Mouse (Mus musculus) limb, embryonic 11.5 days (tissue): ENCODE measurements around the gene Grem1. TPM values are rescaled to one million over a fixed set of nuclear protein-coding genes. Genes with fewer than 3 reads are reported as not detected.

Experiments
- ATAC-seq: fragments of 200-750 bp; cut with Nextera tagmentation; 2 replicates; pipeline ENCODE4 v1.8.0; 2017; ENCODE audit warnings: low read depth; ENCODE audit not compliant: insufficient number of reproducible peaks, low FRiP score, low TSS enrichment
- DNase-seq: peaks from one replicate; pipeline ENCODE4 v3.0.0-alpha.2; 2015; ENCODE audit warnings: low spot score
- H3K27ac ChIP-seq: fragments of 300-500 bp; sonication (generic); replicated peaks from 2 replicates; pipeline ENCODE4 v1.5.1; 2014; ENCODE audit warnings: low read depth, mild to moderate bottlenecking, low read length
- H3K27me3 ChIP-seq: fragments of 300-500 bp; sonication (generic); 2 replicates; pipeline ENCODE4 v1.6.1; 2014; ENCODE audit warnings: mild to moderate bottlenecking, low read length, mixed read lengths; ENCODE audit not compliant: control insufficient read depth, insufficient read depth
- H3K36me3 ChIP-seq: fragments of 300-500 bp; sonication (generic); 2 replicates; pipeline ENCODE4 v1.6.1; 2014; ENCODE audit warnings: mild to moderate bottlenecking, low read length, moderate library complexity, mixed read lengths; ENCODE audit not compliant: control insufficient read depth, insufficient read depth
- H3K4me1 ChIP-seq: fragments of 300-500 bp; sonication (generic); 2 replicates; pipeline ENCODE4 v1.6.1; 2014; ENCODE audit warnings: low read length, mixed read lengths; ENCODE audit not compliant: control insufficient read depth, insufficient read depth
- H3K4me2 ChIP-seq: fragments of 300-500 bp; sonication (generic); 2 replicates; pipeline ENCODE4 v1.6.1; 2014; ENCODE audit warnings: low read depth, mild to moderate bottlenecking, moderate library complexity; ENCODE audit not compliant: severe bottlenecking
- H3K4me3 ChIP-seq: fragments of 300-500 bp; sonication (generic); 2 replicates; pipeline ENCODE4 v1.5.1; 2014; ENCODE audit warnings: low read depth, low read length
- H3K9ac ChIP-seq: fragments of 300-500 bp; sonication (generic); 2 replicates; pipeline ENCODE4 v1.6.1; 2014; ENCODE audit warnings: mild to moderate bottlenecking, low read length
- H3K9me3 ChIP-seq: fragments of 300-500 bp; sonication (generic); 2 replicates; pipeline ENCODE4 v1.6.1; 2016; ENCODE audit warnings: low read length; ENCODE audit not compliant: control insufficient read depth
- WGBS: fragments of 180-500 bp; shearing (Covaris S2); extraction: QIAGEN DNeasy Blood & Tissue Kit; methylation state at CpG from one replicate; pipeline ENCODE4 v1.1.7; 2014; 5-methylcytosine and 5-hydroxymethylcytosine counted together
- polyA plus RNA-seq: library from polyadenylated mRNA; unstranded; fragments of >200 nt; fragmentation: Nextera tagmentation; extraction: Ambion mirVana; gene quantifications from 2 replicates; pipeline ENCODE4 v1.2.1, GENCODE M21; 2014

The Grem1 gene
- polyA plus RNA-seq, 1 experiment from 2014 or later: 7.1 TPM

GRCm38 (mm10) chr2:113793521-113793920, 35.1 kb upstream of the Grem1 start:
- H3K9ac ChIP-seq: no peak overlapping the region
- no peak overlapping the region for H3K4me3 ChIP-seq
- 92% methylated on average over 3 of the region's 3 CpGs for WGBS
- ATAC-seq (no peak), DNase-seq (no peak)
- no peak overlapping the region for H3K4me2 ChIP-seq
- H3K4me1 ChIP-seq: no peaks in the 10 kb centered on the region
- no peaks in the 10 kb centered on the region for H3K9me3 ChIP-seq
- H3K27ac ChIP-seq: no peak overlapping the region
- no peaks in the 10 kb centered on the region for H3K27me3 ChIP-seq
- no peaks in the 10 kb centered on the region for H3K36me3 ChIP-seq

- ATAC-seq: no peak
- 90% methylated on average over 4 of the region's 4 CpGs for WGBS
- no peaks in the 10 kb centered on the region for H3K36me3 ChIP-seq
Observed at GRCm38 (mm10) chr2:113788821-113789387, 30.5 kb upstream of the Grem1 start.

GRCm38 (mm10) chr2:113787882-113788281, 29.4 kb upstream of the Grem1 start:
- H3K9ac ChIP-seq: no peak overlapping the region
- 86% methylated on average over 4 of the region's 4 CpGs for WGBS

More at GRCm38 (mm10) chr2:113788821-113789387, 30.5 kb upstream of the Grem1 start:
- Histone ChIP-seq H3K9ac (no peak overlapping the region), H3K4me1 (no peaks in the 10 kb centered on the region), H3K27ac (no peak overlapping the region), H3K27me3 (no peaks in the 10 kb centered on the region), H3K4me3 (no peak overlapping the region), H3K9me3 (no peaks in the 10 kb centered on the region), H3K4me2 (no peak overlapping the region)
- no peak for DNase-seq

DNA sequence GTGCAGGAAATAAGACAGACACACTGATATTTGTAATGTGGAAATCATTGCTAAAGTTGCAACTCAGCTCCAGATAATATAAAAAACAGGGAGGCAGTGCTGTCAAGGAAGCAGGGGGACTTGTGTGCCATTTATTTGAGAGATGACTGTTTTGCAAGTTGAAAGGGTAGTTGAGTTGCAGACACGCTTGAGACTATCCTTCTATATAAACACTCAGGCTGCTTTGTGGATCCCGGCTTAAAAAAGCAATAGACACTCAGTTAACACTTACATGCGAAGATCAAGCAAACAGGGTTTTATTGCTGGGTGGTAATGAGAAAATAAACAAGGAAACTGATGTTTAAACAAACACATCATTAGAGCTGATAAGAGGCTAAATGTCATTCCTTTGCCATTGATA, 26.4 kb upstream of the Grem1 start:
- DNase-seq: no peak

More at GRCm38 (mm10) chr2:113787882-113788281, 29.4 kb upstream of the Grem1 start:
- H3K9me3 ChIP-seq: no peaks in the 10 kb centered on the region
- no peak for DNase-seq
- no peaks in the 10 kb centered on the region for H3K4me1 ChIP-seq
- H3K27me3 ChIP-seq: no peaks in the 10 kb centered on the region
- no peak for ATAC-seq
- H3K4me2 ChIP-seq: no peak overlapping the region
- H3K36me3 ChIP-seq: no peaks in the 10 kb centered on the region
- H3K4me3 ChIP-seq: no peak overlapping the region
- no peak overlapping the region for H3K27ac ChIP-seq

DNA sequence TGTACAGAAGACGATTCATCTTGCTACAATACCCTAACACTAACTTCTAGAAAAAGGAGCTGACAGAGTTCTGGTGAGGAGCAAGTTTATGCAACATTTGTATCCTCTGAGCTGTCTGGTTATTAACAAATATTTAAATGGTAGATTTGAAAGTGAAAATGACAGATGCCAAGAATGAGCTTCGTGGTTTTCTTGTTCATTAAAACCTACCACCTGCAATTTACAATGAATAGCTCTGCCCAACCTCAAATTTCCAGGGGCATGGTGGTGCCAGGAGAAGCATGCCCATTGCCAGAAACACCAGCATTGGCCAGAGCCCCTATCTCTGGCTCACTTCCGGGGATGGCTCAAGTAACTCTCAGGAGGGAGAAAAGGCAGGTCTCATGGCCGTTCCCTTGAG, 23.1 kb upstream of the Grem1 start:
- ATAC-seq (no peak), DNase-seq (no peak)
- Histone ChIP-seq H3K4me2 (no peak overlapping the region), H3K4me3 (no peak overlapping the region), H3K9ac (no peak overlapping the region), H3K4me1 (no peaks in the 10 kb centered on the region), H3K27ac (no peak overlapping the region), H3K9me3 (no peaks in the 10 kb centered on the region), H3K27me3 (no peaks in the 10 kb centered on the region), H3K36me3 (no peaks in the 10 kb centered on the region)
- WGBS: 83% methylated on average over 4 of the region's 4 CpGs

More for the DNA sequence above, 26.4 kb upstream of the Grem1 start:
- WGBS: 22% methylated on average over 3 of the region's 3 CpGs
- Histone ChIP-seq H3K4me1 (no peaks in the 10 kb centered on the region), H3K9me3 (no peaks in the 10 kb centered on the region), H3K4me3 (no peak overlapping the region), H3K36me3 (no peaks in the 10 kb centered on the region), H3K9ac (no peak overlapping the region), H3K27me3 (no peaks in the 10 kb centered on the region), H3K4me2 (no peak overlapping the region), H3K27ac (no peak overlapping the region)
- no peak for ATAC-seq

GRCm38 (mm10) chr2:113781107-113781506, 22.7 kb upstream of the Grem1 start:
- DNase-seq (no peak), ATAC-seq (no peak)
- no peaks in the 10 kb centered on the region for H3K4me1 ChIP-seq
- H3K4me3 ChIP-seq: no peak overlapping the region
- no peak overlapping the region for H3K4me2 ChIP-seq
- no peaks in the 10 kb centered on the region for H3K36me3 ChIP-seq
- H3K27me3 ChIP-seq: no peaks in the 10 kb centered on the region
- no peaks in the 10 kb centered on the region for H3K9me3 ChIP-seq
- 84% methylated on average over 5 of the region's 5 CpGs for WGBS
- H3K9ac ChIP-seq: no peak overlapping the region
- H3K27ac ChIP-seq: no peak overlapping the region

GRCm38 (mm10) chr2:113779336-113779735, 20.9 kb upstream of the Grem1 start:
- DNase-seq (no peak), ATAC-seq (no peak)
- Histone ChIP-seq H3K27me3 (no peaks in the 10 kb centered on the region), H3K27ac (no peak overlapping the region), H3K9ac (no peak overlapping the region), H3K4me1 (no peaks in the 10 kb centered on the region), H3K4me3 (no peak overlapping the region), H3K9me3 (no peaks in the 10 kb centered on the region), H3K4me2 (no peak overlapping the region), H3K36me3 (no peaks in the 10 kb centered on the region)
- WGBS: 80% methylated on average over 3 of the region's 3 CpGs

DNA sequence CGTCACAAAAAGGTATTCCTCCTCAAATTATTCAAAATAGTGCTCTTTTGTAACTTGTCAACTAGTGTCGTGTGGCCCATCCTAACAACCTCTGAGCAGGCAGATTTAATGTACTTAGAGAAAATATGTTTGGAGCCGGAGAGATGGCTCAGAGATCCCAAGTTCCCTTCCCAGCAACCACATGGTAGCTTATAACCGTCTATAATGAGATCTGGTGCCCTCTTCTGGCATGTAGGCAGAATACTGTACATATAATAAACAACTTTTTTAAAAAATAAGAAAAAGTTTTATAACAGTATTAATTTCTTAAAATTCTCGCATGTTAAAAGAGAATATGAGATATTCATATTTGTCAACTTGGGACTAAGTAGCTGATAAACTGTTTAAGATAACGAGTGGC, 19.6 kb upstream of the Grem1 start:
- no peaks in the 10 kb centered on the region for H3K27me3 ChIP-seq
- H3K27ac ChIP-seq: no peak overlapping the region
- no peak overlapping the region for H3K4me3 ChIP-seq
- H3K36me3 ChIP-seq: no peaks in the 10 kb centered on the region
- DNase-seq (no peak), ATAC-seq (no peak)
- no peaks in the 10 kb centered on the region for H3K4me1 ChIP-seq
- no peaks in the 10 kb centered on the region for H3K9me3 ChIP-seq
- 77% methylated on average over 6 of the region's 6 CpGs for WGBS
- H3K9ac ChIP-seq: no peak overlapping the region
- H3K4me2 ChIP-seq: no peak overlapping the region

DNA sequence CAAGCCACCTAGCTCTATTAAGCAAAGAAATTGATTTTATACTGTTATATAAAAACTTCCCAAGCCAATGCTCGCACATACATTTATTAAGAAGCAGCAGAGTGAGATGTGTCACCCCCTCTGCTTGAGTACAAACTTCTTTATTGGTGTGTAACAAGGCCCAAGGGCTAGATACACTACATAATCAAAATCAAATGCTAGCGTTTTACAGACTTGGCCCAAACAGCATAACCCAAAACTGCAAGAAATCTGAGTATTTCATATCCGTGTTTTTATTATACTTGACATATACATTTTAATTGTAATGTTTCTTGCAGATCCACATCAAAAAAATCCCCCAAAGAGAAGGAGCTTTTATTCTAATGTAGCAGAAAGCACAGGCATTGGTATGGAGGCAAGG, 17.9 kb upstream of the Grem1 start:
- no peaks in the 10 kb centered on the region for H3K9me3 ChIP-seq
- H3K9ac ChIP-seq: no peak overlapping the region
- no peaks in the 10 kb centered on the region for H3K27me3 ChIP-seq
- 87% methylated on average over 3 of the region's 3 CpGs for WGBS
- no peaks in the 10 kb centered on the region for H3K36me3 ChIP-seq
- H3K4me1 ChIP-seq: no peaks in the 10 kb centered on the region
- ATAC-seq (no peak), DNase-seq (no peak)
- H3K4me3 ChIP-seq: no peak overlapping the region
- H3K4me2 ChIP-seq: no peak overlapping the region
- no peak overlapping the region for H3K27ac ChIP-seq
